Mouse (Mus musculus) urinary bladder, adult 18-20 months (tissue): ENCODE data around the gene Klhl23.

Experiments
- DNase-seq, 2 experiments: peaks; one replicate each; pipeline ENCODE4 v3.0.0; 2022; ENCODE audit warnings: low spot score in 2 of 2, mixed read lengths in 2 of 2

Gene Klhl23

GRCm38 (mm10) chr2:69829680-69830079 lies 7.9 kb downstream of the Klhl23 start:
- no peak for DNase-seq

GRCm38 (mm10) chr2:69830116-69830515 lies 8.4 kb downstream of the Klhl23 start:
- DNase-seq: no peak

- DNase-seq: no peak
These were observed 15.7 kb downstream of the Klhl23 start for GRCm38 (mm10) chr2:69837244-69837967.

GRCm38 (mm10) chr2:69837996-69838395 lies 16.3 kb downstream of the Klhl23 start:
- no peak for DNase-seq

GRCm38 (mm10) chr2:69838707-69839106 lies 17.0 kb downstream of the Klhl23 start:
- DNase-seq: no peak

- DNase-seq: no peak
These were observed 18.5 kb downstream of the Klhl23 start for GRCm38 (mm10) chr2:69840261-69840660.

- DNase-seq: no peak
These were observed 27.5 kb downstream of the Klhl23 start for GRCm38 (mm10) chr2:69849215-69849614.

- DNase-seq: no peak
These were observed 29.8 kb downstream of the Klhl23 start for GRCm38 (mm10) chr2:69851427-69852058.

- peak; percentile 30 to 33 for DNase-seq
These were observed 34.6 kb downstream of the Klhl23 start for GRCm38 (mm10) chr2:69856392-69856791.

GRCm38 (mm10) chr2:69857882-69858281 lies 36.1 kb downstream of the Klhl23 start:
- no peak for DNase-seq

- peak in 1 of 2 experiments; percentile 23 for DNase-seq
These were observed 39.3 kb downstream of the Klhl23 start for GRCm38 (mm10) chr2:69860972-69861452.

- peak; percentile 78 to 87 for DNase-seq
These were observed 39.8 kb downstream of the Klhl23 start, which contains the start of gene Ssb for GRCm38 (mm10) chr2:69861485-69862091. Gene Ssb (plus strand): TSS chr2:69861562.

GRCm38 (mm10) chr2:69862117-69862657 lies 40.4 kb downstream of the Klhl23 start:
- no peak for DNase-seq

GRCm38 (mm10) chr2:69883990-69884391 lies 62.2 kb downstream of the Klhl23 start:
- DNase-seq: no peak

GRCm38 (mm10) chr2:69884581-69884980 lies 62.8 kb downstream of the Klhl23 start:
- DNase-seq: no peak

- no peak for DNase-seq
These were observed 63.3 kb downstream of the Klhl23 start for GRCm38 (mm10) chr2:69885050-69885449.

GRCm38 (mm10) chr2:69885451-69886305 lies 63.9 kb downstream of the Klhl23 start, which contains the start of gene Mettl5:
Gene Mettl5 (minus strand): TSS chr2:69885615.
- DNase-seq: peak; percentile 80 to 86
